Mouse (Mus musculus): ENCODE results near the gene Ppp1r15a. TPM values are rescaled to one million over a fixed set of nuclear protein-coding genes. Genes with fewer than 3 reads are reported as not detected.
"Not testable (repeated sequence)": the region's sequence is repeated elsewhere in the genome, so short reads cannot be mapped to it uniquely, and the experiment has no call there.

Gene Ppp1r15a
- polyA plus RNA-seq, 1 experiment from 2014 or later = 20.3 TPM

DNA sequence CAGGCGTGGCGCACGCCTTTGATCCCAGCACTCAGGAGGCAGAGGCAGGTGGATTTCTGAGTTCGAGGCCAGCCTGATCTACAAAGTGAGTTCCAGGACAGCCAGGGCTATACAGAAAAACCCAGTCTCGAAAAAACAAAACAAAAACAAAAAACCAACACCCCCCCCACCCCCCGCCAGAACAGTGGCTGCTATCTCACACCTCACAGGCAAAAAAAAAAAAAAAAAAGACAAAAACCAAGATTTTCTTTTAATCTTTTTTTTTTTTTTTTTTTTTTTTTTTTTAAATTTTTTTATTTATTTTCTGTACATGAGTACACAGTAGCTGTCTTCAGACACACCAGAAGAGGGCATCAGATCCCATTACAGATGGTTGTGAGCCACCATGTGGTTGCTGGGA, 1.1 kb upstream of the Ppp1r15a start:
- 85% methylated on average over 6 of the region's 6 CpGs for WGBS

GRCm38 (mm10) chr7:45526474-45527120, 529 bp upstream of the Ppp1r15a start:
- peak overlapping the region; percentile 77 for H3K4me3 ChIP-seq (ENCODE audit: low read depth, low read length)
- no peaks in the 10 kb centered on the region for H3K4me1 ChIP-seq (ENCODE audit: control insufficient read depth, insufficient read depth, low read length)
- no peaks in the 10 kb centered on the region for H3K27me3 ChIP-seq (ENCODE audit: control insufficient read depth, insufficient read depth, low read length)
- no peaks in the 10 kb centered on the region for H3K36me3 ChIP-seq (replicated peaks; ENCODE audit: control insufficient read depth, insufficient read depth, low read depth, low read length)
- H3K9ac ChIP-seq (replicated peaks; ENCODE audit: low read length) = peak overlapping the region; percentile 85
- H3K4me2 ChIP-seq (ENCODE audit: low read depth, low read length) = peak overlapping the region; percentile 84
- H3K9me3 ChIP-seq (replicated peaks; ENCODE audit: control insufficient read depth, low read length) = no peaks in the 10 kb centered on the region
- H3K27ac ChIP-seq (replicated peaks; ENCODE audit: low read depth, low read length) = 0 out of 2 replicates have a peak overlapping the region, but pooled peaks have one; percentile 31
- DNase-seq (ENCODE audit: low spot score) (peak; percentile 21), ATAC-seq (replicated peaks; ENCODE audit: insufficient number of reproducible peaks, low FRiP score, low TSS enrichment, low read depth) (no peak)
- 25% methylated on average over 7 of the region's 7 CpGs for WGBS

More for the DNA sequence above, 1.1 kb upstream of the Ppp1r15a start:
- H3K27ac ChIP-seq (replicated peaks; ENCODE audit: low read depth, low read length); H3K4me3 ChIP-seq (ENCODE audit: low read depth, low read length); H3K36me3 ChIP-seq (replicated peaks; ENCODE audit: control insufficient read depth, insufficient read depth, low read depth, low read length); H3K4me1 ChIP-seq (ENCODE audit: control insufficient read depth, insufficient read depth, low read length); H3K9ac ChIP-seq (replicated peaks; ENCODE audit: low read length); H3K4me2 ChIP-seq (ENCODE audit: low read depth, low read length); H3K27me3 ChIP-seq (ENCODE audit: control insufficient read depth, insufficient read depth, low read length); ATAC-seq (replicated peaks; ENCODE audit: insufficient number of reproducible peaks, low FRiP score, low TSS enrichment, low read depth); DNase-seq (ENCODE audit: low spot score); H3K9me3 ChIP-seq (replicated peaks; ENCODE audit: control insufficient read depth, low read length): not testable (repeated sequence)

GRCm38 (mm10) chr7:45524841-45525621, 1.0 kb downstream of the Ppp1r15a start:
- Histone ChIP-seq H3K9ac (replicated peaks; ENCODE audit: low read length) (peak overlapping the region; percentile 85), H3K27ac (replicated peaks; ENCODE audit: low read depth, low read length) (no peak overlapping the region), H3K9me3 (replicated peaks; ENCODE audit: control insufficient read depth, low read length) (no peaks in the 10 kb centered on the region), H3K36me3 (replicated peaks; ENCODE audit: control insufficient read depth, insufficient read depth, low read depth, low read length) (no peaks in the 10 kb centered on the region), H3K4me1 (ENCODE audit: control insufficient read depth, insufficient read depth, low read length) (no peaks in the 10 kb centered on the region), H3K4me3 (ENCODE audit: low read depth, low read length) (peak overlapping the region; percentile 77), H3K27me3 (ENCODE audit: control insufficient read depth, insufficient read depth, low read length) (no peaks in the 10 kb centered on the region), H3K4me2 (ENCODE audit: low read depth, low read length) (peak overlapping the region; percentile 84)
- WGBS = 30% methylated on average over 12 of the region's 12 CpGs
- ATAC-seq (replicated peaks; ENCODE audit: insufficient number of reproducible peaks, low FRiP score, low TSS enrichment, low read depth) (no peak; the same call in 1 of the 2 replicates), DNase-seq (ENCODE audit: low spot score) (no peak)

DNA sequence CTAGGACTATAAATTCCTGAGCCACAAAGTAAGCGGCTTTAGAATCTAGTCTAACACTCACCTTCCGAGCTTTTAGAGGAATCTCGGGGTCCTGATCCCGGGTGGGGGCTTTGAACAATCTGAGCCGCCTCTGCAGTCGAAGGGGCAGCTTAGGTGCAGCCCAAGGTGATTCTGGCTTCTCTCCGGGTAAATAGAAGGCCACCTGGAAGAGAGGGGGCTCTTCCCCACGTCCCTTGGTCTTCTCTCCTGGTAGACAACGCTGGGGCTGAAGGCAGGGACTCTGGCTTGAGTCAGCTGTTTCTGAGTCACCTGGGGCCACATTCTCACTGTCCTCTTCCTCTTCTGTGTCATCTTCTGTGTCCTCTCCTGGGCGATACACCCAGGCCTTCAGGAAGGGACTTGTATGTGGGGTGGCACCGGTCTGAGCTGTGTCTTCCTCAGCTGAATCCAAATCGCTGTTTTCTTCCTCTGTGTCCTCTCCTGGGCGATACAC, 2.3 kb downstream of the Ppp1r15a start:
- Histone ChIP-seq H3K9ac (replicated peaks; ENCODE audit: low read length) (no peak overlapping the region), H3K27me3 (ENCODE audit: control insufficient read depth, insufficient read depth, low read length) (no peaks in the 10 kb centered on the region), H3K4me2 (ENCODE audit: low read depth, low read length) (no peak overlapping the region), H3K9me3 (replicated peaks; ENCODE audit: control insufficient read depth, low read length) (no peaks in the 10 kb centered on the region), H3K36me3 (replicated peaks; ENCODE audit: control insufficient read depth, insufficient read depth, low read depth, low read length) (no peaks in the 10 kb centered on the region), H3K4me1 (ENCODE audit: control insufficient read depth, insufficient read depth, low read length) (no peaks in the 10 kb centered on the region), H3K27ac (replicated peaks; ENCODE audit: low read depth, low read length) (no peak overlapping the region), H3K4me3 (ENCODE audit: low read depth, low read length) (no peak overlapping the region)
- DNase-seq (ENCODE audit: low spot score) (no peak), ATAC-seq (replicated peaks; ENCODE audit: insufficient number of reproducible peaks, low FRiP score, low TSS enrichment, low read depth) (no peak)
- WGBS = 80% methylated on average over 13 of the region's 13 CpGs

DNA sequence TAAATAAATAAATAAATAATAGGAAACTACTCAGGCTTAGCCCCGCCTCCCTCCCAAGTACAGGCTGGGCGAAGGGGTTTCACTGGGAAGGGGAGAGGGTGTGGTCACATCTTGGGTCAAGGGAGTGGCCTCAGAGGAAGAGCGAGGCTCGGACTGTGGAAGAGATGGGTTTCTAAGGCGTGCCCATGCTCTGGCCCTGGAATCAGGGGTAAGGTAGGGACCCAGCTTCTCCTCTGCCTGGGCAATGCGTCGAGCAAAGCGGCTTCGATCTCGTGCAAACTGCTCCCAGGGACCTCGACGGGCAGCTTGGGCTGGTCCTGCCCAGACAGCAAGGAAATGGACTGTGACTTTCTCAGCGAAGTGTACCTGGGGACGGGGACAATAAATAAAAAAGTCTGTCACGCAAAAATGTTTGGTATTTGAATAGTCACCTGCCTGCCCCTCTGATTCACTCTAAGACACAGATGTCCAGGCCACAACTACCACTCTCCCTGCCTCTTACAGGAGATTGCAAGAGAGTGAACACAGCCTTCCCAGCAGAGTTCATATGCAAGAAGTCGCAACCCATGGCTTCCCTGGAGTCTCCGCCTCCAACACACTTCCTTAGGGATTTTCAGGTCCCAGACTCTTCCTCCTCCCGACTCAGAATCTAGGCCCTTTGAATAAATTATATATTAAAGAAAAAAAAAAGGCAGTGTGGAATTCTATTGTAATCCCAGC, 3.0 kb downstream of the Ppp1r15a start:
- WGBS = 76% methylated on average over 18 of the region's 18 CpGs
- ATAC-seq (replicated peaks; ENCODE audit: insufficient number of reproducible peaks, low FRiP score, low TSS enrichment, low read depth) = no peak
- DNase-seq (ENCODE audit: low spot score) = no peak
- H3K36me3 ChIP-seq (replicated peaks; ENCODE audit: control insufficient read depth, insufficient read depth, low read depth, low read length) = no peaks in the 10 kb centered on the region
- no peak overlapping the region for H3K9ac ChIP-seq (replicated peaks; ENCODE audit: low read length)
- no peaks in the 10 kb centered on the region for H3K9me3 ChIP-seq (replicated peaks; ENCODE audit: control insufficient read depth, low read length)
- H3K27ac ChIP-seq (replicated peaks; ENCODE audit: low read depth, low read length) = no peak overlapping the region
- H3K27me3 ChIP-seq (ENCODE audit: control insufficient read depth, insufficient read depth, low read length) = no peaks in the 10 kb centered on the region
- H3K4me3 ChIP-seq (ENCODE audit: low read depth, low read length) = 0 out of 2 replicates have a peak overlapping the region, but pooled peaks have one; percentile 1
- H3K4me1 ChIP-seq (ENCODE audit: control insufficient read depth, insufficient read depth, low read length) = no peaks in the 10 kb centered on the region
- H3K4me2 ChIP-seq (ENCODE audit: low read depth, low read length) = no peak overlapping the region

DNA sequence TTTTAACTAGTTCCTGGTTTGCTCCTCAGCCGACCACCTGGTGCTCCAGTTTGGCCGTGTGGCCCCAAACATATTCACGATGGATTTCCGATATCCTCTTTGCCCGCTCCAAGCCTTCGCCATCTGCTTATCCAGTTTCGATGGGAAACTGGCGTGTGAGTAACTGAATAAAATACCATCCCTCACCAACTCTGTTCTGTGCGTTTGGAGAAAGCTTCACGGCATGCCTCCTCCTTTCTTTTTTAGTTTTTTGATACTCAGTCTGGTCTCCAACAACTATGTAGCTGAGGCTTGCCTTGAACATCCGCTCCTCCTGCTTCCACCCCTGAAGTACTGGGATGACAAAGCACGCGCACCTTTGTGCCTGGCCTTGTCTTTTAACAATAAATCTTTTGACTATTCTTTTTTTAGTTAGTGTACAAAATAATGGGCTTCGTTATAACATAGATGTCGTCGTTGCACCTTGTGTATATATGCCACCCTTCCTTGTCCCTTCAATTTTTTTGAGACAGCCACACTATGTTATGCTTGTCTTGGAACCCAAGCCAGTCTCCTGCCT, 3.8 kb downstream of the Ppp1r15a start:
- DNase-seq (ENCODE audit: low spot score) (no peak), ATAC-seq (replicated peaks; ENCODE audit: insufficient number of reproducible peaks, low FRiP score, low TSS enrichment, low read depth) (no peak)
- no peaks in the 10 kb centered on the region for H3K4me1 ChIP-seq (ENCODE audit: control insufficient read depth, insufficient read depth, low read length)
- peak overlapping the region; percentile 13; the same call in 1 of the 2 replicates for H3K9ac ChIP-seq (replicated peaks; ENCODE audit: low read length)
- H3K4me3 ChIP-seq (ENCODE audit: low read depth, low read length) = peak overlapping the region; percentile 44
- no peak overlapping the region for H3K27ac ChIP-seq (replicated peaks; ENCODE audit: low read depth, low read length)
- no peaks in the 10 kb centered on the region for H3K27me3 ChIP-seq (ENCODE audit: control insufficient read depth, insufficient read depth, low read length)
- 53% methylated on average over 16 of the region's 16 CpGs for WGBS
- H3K9me3 ChIP-seq (replicated peaks; ENCODE audit: control insufficient read depth, low read length) = no peaks in the 10 kb centered on the region
- H3K4me2 ChIP-seq (ENCODE audit: low read depth, low read length) = peak overlapping the region; percentile 50
- H3K36me3 ChIP-seq (replicated peaks; ENCODE audit: control insufficient read depth, insufficient read depth, low read depth, low read length) = no peaks in the 10 kb centered on the region

GRCm38 (mm10) chr7:45521728-45522184, 4.3 kb downstream of the Ppp1r15a start:
- Histone ChIP-seq H3K36me3 (replicated peaks; ENCODE audit: control insufficient read depth, insufficient read depth, low read depth, low read length) (no peaks in the 10 kb centered on the region), H3K9me3 (replicated peaks; ENCODE audit: control insufficient read depth, low read length) (no peaks in the 10 kb centered on the region), H3K4me3 (ENCODE audit: low read depth, low read length) (peak overlapping the region; percentile 44), H3K27ac (replicated peaks; ENCODE audit: low read depth, low read length) (peak overlapping the region; percentile 78), H3K9ac (replicated peaks; ENCODE audit: low read length) (peak overlapping the region; percentile 70), H3K27me3 (ENCODE audit: control insufficient read depth, insufficient read depth, low read length) (no peaks in the 10 kb centered on the region), H3K4me2 (ENCODE audit: low read depth, low read length) (peak overlapping the region; percentile 50), H3K4me1 (ENCODE audit: control insufficient read depth, insufficient read depth, low read length) (no peaks in the 10 kb centered on the region)
- peak; percentile 98 for DNase-seq (ENCODE audit: low spot score)
- ATAC-seq (replicated peaks; ENCODE audit: insufficient number of reproducible peaks, low FRiP score, low TSS enrichment, low read depth) = peak; percentile 55; the same call in 1 of the 2 replicates
- under 1% methylated on average over 28 of the region's 28 CpGs for WGBS

Measured in embryonic facial prominence, embryonic 11.5 days (tissue).